In the genomic region with DNA sequence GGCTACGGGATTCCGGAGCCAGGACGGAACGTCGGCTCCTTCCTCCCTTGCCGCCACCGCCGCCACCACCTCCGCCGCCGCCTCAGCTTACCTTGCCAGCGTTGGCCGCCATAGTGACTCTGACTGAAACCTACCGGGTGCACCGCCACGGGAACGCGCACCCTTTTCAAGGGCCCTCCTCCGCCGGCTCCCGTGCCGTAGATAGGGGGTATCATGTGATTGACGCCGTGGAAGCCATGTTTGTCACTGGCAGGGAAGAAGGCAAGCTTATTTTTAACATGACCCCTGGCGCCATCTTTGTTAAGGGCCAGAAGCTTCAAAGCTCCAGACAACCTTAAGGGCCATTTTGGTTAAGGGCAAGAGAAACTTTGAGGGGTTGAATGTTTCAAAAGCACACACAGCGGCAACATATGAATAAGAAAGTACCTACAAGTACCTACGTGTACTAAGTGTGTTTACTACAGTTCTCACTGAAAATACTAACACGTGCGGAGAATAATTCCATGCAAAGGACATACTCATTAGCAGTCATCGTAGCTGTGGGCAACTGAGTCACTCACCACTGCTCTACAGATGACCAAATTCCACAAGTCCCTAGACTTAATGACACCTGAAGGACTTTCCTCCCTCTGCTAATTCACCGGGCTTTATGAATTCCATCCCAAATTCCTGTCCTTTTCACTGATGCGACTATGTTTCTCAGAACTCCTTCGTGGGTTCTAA, we compare ENCODE assay signal across 8 mouse cellular contexts. TPM values are rescaled to one million over a fixed set of nuclear protein-coding genes. Genes with fewer than 3 reads are reported as not detected.
DNase-seq lines count a peak whose midpoint lies in the region; ATAC-seq lines count a peak whose summit lies in the region.

A gene (minus strand): TSS at position 175 of the 723 bp plus-strand sequence.

- H3K4me3 ChIP-seq in hindbrain, embryonic 16.5 days (ENCODE audit: low read length), result peak within 1 kb of the TSS; percentile 72
- peak within 1 kb of the TSS; percentile 44 for H3K4me3 ChIP-seq in macrophage (ENCODE audit: inconsistent target)

- peak; percentile 96 for DNase-seq in WW6 (ENCODE audit: low read depth, low spot score)
- peak; percentile 98 to 99 for DNase-seq in cerebellum, postnatal 4 days (ENCODE audit: low spot score in 2 of 2)
- DNase-seq in gastrocnemius, adult 18-20 months (ENCODE audit: low spot score), result peak; percentile 100
- DNase-seq in left cerebral cortex, adult 18-20 months (ENCODE audit: low spot score in 2 of 2), result peak; percentile 99 to 100
- peak; percentile 99 for DNase-seq in right cerebral cortex, adult 18-20 months
- peak; percentile 96 for DNase-seq in urinary bladder, postnatal 10 days (ENCODE audit: low spot score)

- H3K36me3 ChIP-seq in hindbrain, embryonic 16.5 days (ENCODE audit: control insufficient read depth, insufficient read depth, low read length), result no peaks in the 10 kb centered on the region
- H3K36me3 ChIP-seq in macrophage (ENCODE audit: inconsistent target), result no peaks in the 10 kb centered on the region

- peak within 1 kb of the TSS; percentile 89 for H3K4me2 ChIP-seq in hindbrain, embryonic 16.5 days (ENCODE audit: low read length)

- H3K4me1 ChIP-seq in hindbrain, embryonic 16.5 days (ENCODE audit: control insufficient read depth, insufficient read depth, low read depth, low read length), result peaks cover 25% of the 10 kb centered on the region

- H3K79me2 ChIP-seq in macrophage (ENCODE audit: inconsistent target), result peaks cover 40% of the 10 kb centered on the region

- peak within 1 kb of the TSS; percentile 93 for H3K27ac ChIP-seq in hindbrain, embryonic 16.5 days (ENCODE audit: low read depth, low read length)
- H3K27ac ChIP-seq in macrophage, result no peak within 1 kb of the TSS

- WGBS in hindbrain, embryonic 16.5 days, result 12% methylated on average over 33 of the region's 33 CpGs
- WGBS in macrophage (ENCODE audit: missing documents), result 21% methylated on average over 22 of the region's 33 CpGs

- H3K27me3 ChIP-seq in hindbrain, embryonic 16.5 days (replicated peaks; ENCODE audit: control insufficient read depth, insufficient read depth, low read length), result no peaks in the 10 kb centered on the region

- H3K9ac ChIP-seq in hindbrain, embryonic 16.5 days (ENCODE audit: low read depth, low read length), result peak within 1 kb of the TSS; percentile 81

- ATAC-seq in hindbrain, embryonic 16.5 days, result peak; percentile 96

- H3K9me3 ChIP-seq in hindbrain, embryonic 16.5 days (ENCODE audit: control insufficient read depth, low read length), result no peaks in the 10 kb centered on the region

RNA-seq across cellular contexts. Expression of the gene that starts here (rescaled TPM):
- 10 to 100 TPM; 73.5 to 95.6 TPM for total RNA-seq in gastrocnemius, adult 18-20 months (2021)
- 11.4 TPM in 2 replicates for polyA plus RNA-seq in hindbrain, embryonic 16.5 days (2015; fragmentation: Nextera tagmentation; extraction: Ambion mirVana)
- total RNA-seq in left cerebral cortex, adult 18-20 months (2021), result 100 to 1,000 TPM; 114 to 116 TPM
- total RNA-seq in macrophage (2018; cell fraction: chromatin; rRNA removed), result 100 to 1,000 TPM in 24 of 26 experiments, 10 to 100 TPM in 2; 87.1 to 284 (median 224) TPM
- 10 to 100 TPM; 57.6 to 99.0 (median 72.0) TPM for total RNA-seq in macrophage (2018; cell fraction: cytosol; rRNA removed)
- total RNA-seq in macrophage (2018; cell fraction: nucleus; rRNA removed), result 100 to 1,000 TPM in 19 of 26 experiments, 10 to 100 TPM in 7; 58.3 to 188 (median 113) TPM
- 43.3 to 119 TPM (median 48.0 TPM) in 3 replicates for polyA plus RNA-seq in macrophage (2018)
